Mouse (Mus musculus) embryonic facial prominence, embryonic 11.5 days (tissue): ENCODE measurements around the gene Mybpc1. TPM values are rescaled to one million over a fixed set of nuclear protein-coding genes. Genes with fewer than 3 reads are reported as not detected.

ENCODE experiments used
- ATAC-seq: fragments of 200-750 bp; cut with Nextera tagmentation; replicated peaks from 2 replicates; pipeline ENCODE4 v1.8.0; 2017; ENCODE audit warnings: low read depth; ENCODE audit not compliant: insufficient number of reproducible peaks, low FRiP score, low TSS enrichment
- DNase-seq: peaks from one replicate; pipeline ENCODE4 v3.0.0-alpha.2; 2015; ENCODE audit warnings: low spot score
- H3K27ac ChIP-seq: fragments of 300-500 bp; sonication (generic); replicated peaks from 2 replicates; pipeline ENCODE4 v1.5.1; 2014; ENCODE audit warnings: mild to moderate bottlenecking, low read depth, low read length, control low read depth
- H3K27me3 ChIP-seq: fragments of 300-500 bp; sonication (generic); 2 replicates; pipeline ENCODE4 v1.6.1; 2014; ENCODE audit warnings: mild to moderate bottlenecking, low read length, moderate library complexity, mixed read lengths; ENCODE audit not compliant: control insufficient read depth, insufficient read depth
- H3K36me3 ChIP-seq: fragments of 300-500 bp; sonication (generic); replicated peaks from 2 replicates; pipeline ENCODE4 v1.6.1; 2014; ENCODE audit warnings: low read depth, mild to moderate bottlenecking, low read length, moderate library complexity, mixed read lengths; ENCODE audit not compliant: control insufficient read depth, insufficient read depth
- H3K4me1 ChIP-seq: fragments of 300-500 bp; sonication (generic); 2 replicates; pipeline ENCODE4 v1.6.1; 2014; ENCODE audit warnings: low read length, mixed read lengths; ENCODE audit not compliant: control insufficient read depth, insufficient read depth
- H3K4me2 ChIP-seq: fragments of 300-500 bp; sonication (generic); 2 replicates; pipeline ENCODE4 v1.6.1; 2014; ENCODE audit warnings: low read depth, mild to moderate bottlenecking, control low read depth, low read length, moderate library complexity
- H3K4me3 ChIP-seq: fragments of 300-500 bp; sonication (generic); 2 replicates; pipeline ENCODE4 v1.5.1; 2014; ENCODE audit warnings: low read depth, low read length, control low read depth
- H3K9ac ChIP-seq: fragments of 300-500 bp; sonication (generic); replicated peaks from 2 replicates; pipeline ENCODE4 v1.6.1; 2014; ENCODE audit warnings: mild to moderate bottlenecking, control low read depth, low read length
- H3K9me3 ChIP-seq: fragments of 300-500 bp; sonication (generic); replicated peaks from 2 replicates; pipeline ENCODE4 v1.6.1; 2016; ENCODE audit warnings: mild to moderate bottlenecking, low read length, inconsistent platforms, mixed read lengths; ENCODE audit not compliant: control insufficient read depth
- WGBS: fragments of 180-500 bp; shearing (Covaris S2); extraction: QIAGEN DNeasy Blood & Tissue Kit; methylation state at CpG from one replicate; pipeline ENCODE4 v1.1.7; 2014; 5-methylcytosine and 5-hydroxymethylcytosine counted together
- polyA plus RNA-seq: library from polyadenylated mRNA; unstranded; fragments of >200 nt; fragmentation: Nextera tagmentation; extraction: Ambion mirVana; gene quantifications from 2 replicates; pipeline ENCODE4 v1.2.1, GENCODE M21; 2014

The Mybpc1 gene
- polyA plus RNA-seq, 1 experiment from 2014 or later, result 5.3 TPM

DNA sequence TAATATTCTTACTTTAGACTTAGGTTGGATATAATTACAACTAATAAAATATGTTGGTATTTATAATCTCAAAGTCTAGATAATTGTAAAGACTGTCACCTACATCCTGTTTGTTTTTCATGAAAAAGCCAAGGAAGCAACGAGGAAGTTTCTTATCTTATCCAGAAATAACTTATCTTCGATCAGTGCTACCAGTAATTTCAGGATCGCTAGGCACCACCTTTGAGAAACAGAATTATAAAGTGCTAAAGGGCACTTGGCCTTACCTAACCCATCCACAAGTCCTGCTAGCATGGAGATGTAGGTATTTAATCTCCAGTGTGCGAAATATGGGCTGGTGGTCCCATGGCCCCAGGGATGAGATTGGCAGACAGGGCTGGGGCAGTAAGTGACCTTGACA, 102.0 kb downstream of the Mybpc1 start:
- H3K9me3 ChIP-seq, result no peaks in the 10 kb centered on the region
- no peak for DNase-seq
- H3K27me3 ChIP-seq, result no peaks in the 10 kb centered on the region
- H3K4me3 ChIP-seq, result peak overlapping the region; percentile 70
- no peak; the same call in none of the 2 replicates for ATAC-seq
- H3K36me3 ChIP-seq, result no peaks in the 10 kb centered on the region
- 59% methylated on average over 4 of the region's 4 CpGs for WGBS
- peak overlapping the region; percentile 71 for H3K4me2 ChIP-seq
- no peak overlapping the region for H3K27ac ChIP-seq
- no peaks in the 10 kb centered on the region; the same call in 1 of the 2 replicates for H3K4me1 ChIP-seq
- H3K9ac ChIP-seq, result peak overlapping the region; percentile 89

DNA sequence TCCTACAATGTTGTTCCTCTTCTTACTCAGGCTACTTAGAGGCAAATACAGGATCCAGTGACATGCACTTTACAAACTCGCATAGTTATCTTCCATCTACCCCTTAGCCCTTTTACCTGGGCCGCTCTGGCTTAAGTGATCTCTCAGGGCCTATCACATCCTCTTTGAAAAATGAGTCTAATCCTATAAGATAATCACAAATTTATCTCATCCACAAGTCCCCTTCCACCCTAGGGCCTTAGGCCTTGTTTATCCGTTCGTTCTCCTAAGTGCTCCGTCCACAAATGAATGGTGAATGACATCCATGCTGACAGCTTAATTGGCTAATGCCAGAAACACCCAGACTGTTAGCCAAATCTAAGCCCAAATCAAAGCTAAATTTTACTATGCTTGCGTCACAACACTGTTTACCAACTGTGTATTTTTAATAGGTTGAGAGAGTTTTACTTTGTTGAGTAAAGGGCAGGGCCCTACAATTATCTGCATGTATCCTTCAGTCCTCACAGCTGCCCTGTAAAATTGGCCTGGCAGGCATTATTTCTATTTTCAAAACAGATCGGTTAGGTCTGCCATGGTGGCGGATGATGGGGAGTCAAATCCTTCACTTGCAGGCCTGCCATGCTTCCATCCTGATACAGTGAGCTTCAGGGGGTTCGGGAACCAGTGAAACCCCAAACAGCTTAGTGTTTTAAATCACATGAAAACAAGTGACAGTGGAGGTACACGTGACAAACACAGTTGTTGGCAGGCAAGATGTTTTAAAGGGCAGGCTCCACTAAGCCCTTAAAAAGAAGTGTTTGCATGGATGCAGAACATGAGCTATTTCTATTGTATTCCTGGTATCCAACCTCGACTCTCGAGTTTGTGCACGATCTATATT, 102.8 kb downstream of the Mybpc1 start:
- Histone ChIP-seq H3K9ac (no peak overlapping the region), H3K4me1 (no peaks in the 10 kb centered on the region; the same call in 1 of the 2 replicates), H3K4me2 (no peak overlapping the region), H3K36me3 (no peaks in the 10 kb centered on the region), H3K27me3 (no peaks in the 10 kb centered on the region), H3K4me3 (no peak overlapping the region), H3K9me3 (no peaks in the 10 kb centered on the region), H3K27ac (no peak overlapping the region)
- WGBS, result 65% methylated on average over 13 of the region's 13 CpGs
- ATAC-seq, result no peak
- no peak for DNase-seq

DNA sequence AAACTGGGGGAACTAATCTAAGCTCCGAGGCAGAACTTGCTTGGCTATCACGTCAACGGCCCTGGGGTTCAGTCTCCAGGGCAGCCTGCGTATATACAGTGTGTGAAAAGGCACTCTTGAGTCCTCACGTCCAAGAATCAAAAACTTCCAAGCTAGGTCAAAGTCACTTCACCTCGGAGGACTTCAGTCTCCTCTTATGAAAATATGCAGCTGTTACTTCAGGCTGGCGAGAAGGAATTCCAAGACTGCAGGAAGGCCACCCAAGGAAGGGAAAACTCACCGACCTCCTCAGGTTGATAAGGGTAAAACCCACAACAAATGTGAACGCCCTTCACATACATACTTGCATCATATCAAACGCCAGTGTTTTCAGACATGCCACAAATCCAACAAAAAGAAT, 103.6 kb downstream of the Mybpc1 start:
- Histone ChIP-seq H3K9ac (no peak overlapping the region), H3K9me3 (no peaks in the 10 kb centered on the region), H3K27ac (no peak overlapping the region), H3K27me3 (no peaks in the 10 kb centered on the region), H3K4me3 (no peak overlapping the region), H3K4me1 (no peaks in the 10 kb centered on the region; the same call in none of the 2 replicates), H3K36me3 (no peaks in the 10 kb centered on the region), H3K4me2 (no peak overlapping the region)
- whole genome bisulfite sequencing, result 68% methylated on average over 10 of the region's 10 CpGs
- ATAC-seq (no peak), DNase-seq (no peak)

GRCm38 (mm10) chr10:88499993-88500392, 105.0 kb downstream of the Mybpc1 start:
- Histone ChIP-seq H3K36me3 (no peaks in the 10 kb centered on the region), H3K4me2 (no peak overlapping the region), H3K9me3 (no peaks in the 10 kb centered on the region), H3K27ac (no peak overlapping the region), H3K4me3 (no peak overlapping the region), H3K4me1 (no peaks in the 10 kb centered on the region; the same call in 1 of the 2 replicates), H3K9ac (no peak overlapping the region), H3K27me3 (no peaks in the 10 kb centered on the region)
- DNase-seq (no peak), ATAC-seq (no peak)
- WGBS, result 64% methylated on average over 5 of the region's 5 CpGs

- Histone ChIP-seq H3K4me3 (no peak overlapping the region), H3K9ac (no peak overlapping the region), H3K9me3 (no peaks in the 10 kb centered on the region), H3K36me3 (no peaks in the 10 kb centered on the region), H3K4me1 (no peaks in the 10 kb centered on the region; the same call in 1 of the 2 replicates), H3K27me3 (no peaks in the 10 kb centered on the region), H3K4me2 (no peak overlapping the region), H3K27ac (no peak overlapping the region)
- WGBS, result 56% methylated on average over 11 of the region's 11 CpGs
- 0 out of 2 replicates have a peak, but pooled peaks have one; percentile 13 for ATAC-seq
- DNase-seq, result no peak
Measured at GRCm38 (mm10) chr10:88496864-88497564, 107.9 kb downstream of the Mybpc1 start.

DNA sequence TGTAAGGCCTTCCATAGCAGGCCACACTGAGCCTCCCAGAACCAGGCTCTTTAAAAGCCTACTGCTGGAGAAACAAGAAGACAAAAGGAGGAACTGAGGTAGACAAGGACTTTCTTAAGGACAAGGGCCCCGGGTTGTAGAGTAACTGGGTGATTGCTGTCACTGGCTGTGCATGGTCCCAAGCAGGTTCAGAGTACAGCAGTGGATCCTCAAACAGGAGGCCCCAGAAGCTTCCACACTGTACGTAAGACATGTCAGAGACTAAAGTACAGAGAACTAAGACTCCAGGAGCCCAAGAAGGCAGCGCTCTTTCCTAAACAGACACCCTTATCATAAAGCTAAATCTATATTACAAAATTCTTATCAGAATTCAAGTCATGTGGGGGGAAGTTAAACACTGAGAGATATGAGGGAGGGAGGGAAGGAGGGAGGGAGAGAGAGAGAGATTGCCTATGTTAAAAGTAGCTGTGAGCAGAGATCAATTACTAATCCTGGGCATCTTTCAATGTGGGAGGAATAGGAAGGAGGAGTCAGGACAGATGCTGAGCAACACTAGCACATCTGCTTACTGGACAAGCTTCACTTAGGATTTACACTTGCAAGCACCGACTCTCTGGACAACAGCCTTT, 109.9 kb downstream of the Mybpc1 start:
- ATAC-seq, result no peak

DNA sequence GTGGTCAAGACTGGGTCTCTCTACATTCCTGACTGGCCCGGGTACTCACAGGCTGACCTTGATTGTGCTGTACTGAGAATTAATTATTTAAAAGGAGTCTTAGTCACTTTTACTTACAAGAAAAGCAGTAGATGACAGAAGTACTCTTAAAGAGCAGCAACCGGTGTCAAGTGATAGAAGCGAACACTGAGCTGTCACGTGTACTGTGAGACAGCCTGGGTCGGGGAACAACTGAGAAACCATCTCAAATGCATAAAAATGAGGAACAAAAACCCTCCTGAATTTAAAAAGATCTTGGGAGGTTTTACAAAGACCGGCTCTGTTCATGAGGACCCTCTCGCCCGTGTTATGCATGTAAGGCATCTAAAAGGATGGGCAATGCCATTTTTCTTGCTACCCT, 112.3 kb downstream of the Mybpc1 start:
- ATAC-seq, result no peak
- Histone ChIP-seq H3K27me3 (no peaks in the 10 kb centered on the region), H3K4me2 (no peak overlapping the region), H3K27ac (no peak overlapping the region), H3K9me3 (no peaks in the 10 kb centered on the region), H3K9ac (no peak overlapping the region), H3K36me3 (no peaks in the 10 kb centered on the region), H3K4me3 (no peak overlapping the region), H3K4me1 (no peaks in the 10 kb centered on the region; the same call in 1 of the 2 replicates)
- no peak for DNase-seq
- 87% methylated on average over 8 of the region's 8 CpGs for WGBS

More for the DNA sequence above, 109.9 kb downstream of the Mybpc1 start:
- no peak for DNase-seq
- H3K4me3 ChIP-seq, result no peak overlapping the region
- no peaks in the 10 kb centered on the region for H3K36me3 ChIP-seq
- H3K27ac ChIP-seq, result no peak overlapping the region
- no peaks in the 10 kb centered on the region for H3K27me3 ChIP-seq
- WGBS, result 74% methylated on average over 4 of the region's 4 CpGs
- no peak overlapping the region for H3K9ac ChIP-seq
- H3K9me3 ChIP-seq, result no peaks in the 10 kb centered on the region
- no peak overlapping the region for H3K4me2 ChIP-seq
- H3K4me1 ChIP-seq, result no peaks in the 10 kb centered on the region; the same call in 1 of the 2 replicates
